Mouse (Mus musculus): Measurements from ENCODE around the gene Col11a2.

Col11a2 gene

GRCm38 (mm10) chr17:34025756-34026151 is 13.5 kb upstream of the Col11a2 start:
- no peak for DNase-seq (ENCODE audit: low read depth in 2 of 2, low spot score in 2 of 2)

DNA sequence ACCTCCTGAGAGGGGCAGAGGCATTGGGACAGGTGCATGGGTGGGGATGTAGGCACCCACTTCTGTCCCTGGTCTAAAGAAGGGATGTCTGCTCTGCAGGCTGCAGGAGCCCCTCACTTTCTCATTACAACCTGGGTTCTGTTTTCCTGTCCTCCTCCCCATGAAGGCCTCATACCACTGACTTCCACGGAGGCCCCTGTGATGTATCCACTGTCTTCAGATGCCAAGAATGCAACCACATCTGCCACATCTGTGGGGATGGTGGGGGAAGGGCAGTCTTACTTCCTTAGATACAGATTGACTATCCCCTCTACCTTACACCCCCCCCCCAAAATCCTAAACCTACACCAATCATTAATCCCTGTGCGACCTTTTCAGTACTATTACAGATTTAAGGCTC is 13.0 kb upstream of the Col11a2 start:
- no peak for DNase-seq (ENCODE audit: low read depth in 2 of 2, low spot score in 2 of 2)

GRCm38 (mm10) chr17:34026917-34027655 is 12.2 kb upstream of the Col11a2 start:
- peak; percentile 61 to 67 for DNase-seq (ENCODE audit: low read depth in 2 of 2, low spot score in 2 of 2)

DNA sequence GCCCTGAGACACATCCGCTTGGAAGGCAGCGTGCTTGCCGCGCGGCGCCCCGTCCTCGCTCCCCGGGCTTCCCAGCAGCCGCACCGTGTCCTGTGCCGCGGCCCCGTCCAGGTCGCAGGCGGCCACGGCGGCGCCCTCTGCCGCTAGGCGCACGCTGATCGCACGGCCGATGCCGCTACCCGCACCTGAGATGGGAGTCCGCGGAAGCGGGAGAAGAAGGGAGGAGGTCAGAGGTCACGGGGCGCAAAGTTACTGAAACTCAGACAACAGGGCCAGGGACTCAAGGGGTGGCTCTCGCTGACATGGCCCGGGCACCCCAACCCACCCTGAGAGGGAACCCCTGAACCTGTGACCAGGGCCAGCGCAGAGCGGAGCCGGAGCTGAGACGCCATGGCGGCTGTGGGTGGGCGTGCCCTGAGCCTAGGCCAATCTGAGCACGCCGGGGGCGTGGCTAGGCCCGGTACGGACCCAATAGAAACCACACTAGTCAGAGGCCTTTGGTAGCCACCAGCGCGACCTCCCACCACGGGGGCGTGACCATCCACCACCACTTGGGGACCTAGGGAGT is 11.5 kb upstream of the Col11a2 start, which contains the start of gene H2-Ke6:
TSS of gene H2-Ke6 (minus strand) at position 405 of the 568 bp plus-strand sequence.
- peak; percentile 74 to 80 for DNase-seq (ENCODE audit: low read depth in 2 of 2, low spot score in 2 of 2)

DNA sequence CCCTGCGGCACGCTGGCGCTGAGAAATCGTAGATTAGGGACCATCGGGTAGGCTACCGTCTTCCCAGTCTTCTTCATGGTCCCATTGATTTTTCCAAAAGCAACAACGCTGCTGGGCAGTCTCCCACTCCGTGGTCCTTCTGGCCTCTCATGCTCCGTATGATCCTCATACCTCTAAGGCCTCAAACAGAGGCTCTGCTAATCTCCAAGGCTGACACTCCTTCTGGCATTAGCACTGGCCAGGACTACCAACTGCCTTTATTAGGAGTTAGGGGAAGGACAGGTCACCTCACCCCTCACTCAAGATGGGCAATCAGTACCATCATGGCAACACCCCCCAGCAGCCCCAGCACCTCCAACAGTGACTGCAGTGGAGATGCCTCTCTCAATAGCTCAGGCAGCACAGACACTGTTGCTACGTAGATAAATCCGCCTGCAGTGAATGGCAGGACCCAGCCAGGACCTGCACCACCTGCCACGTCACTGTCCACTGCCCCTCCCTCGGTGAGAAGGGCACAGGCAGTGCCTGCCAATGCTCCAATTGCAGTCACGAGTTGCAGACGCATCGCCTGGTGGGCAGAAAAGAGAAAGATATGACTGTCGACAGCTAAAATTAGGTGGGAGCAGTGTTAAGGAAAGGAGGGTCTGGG is 10.6 kb upstream of the Col11a2 start:
- no peak for DNase-seq (ENCODE audit: low read depth in 2 of 2, low spot score in 2 of 2)

GRCm38 (mm10) chr17:34029150-34029889 is 9.9 kb upstream of the Col11a2 start:
- no peak for DNase-seq (ENCODE audit: low read depth in 2 of 2, low spot score in 2 of 2)

DNA sequence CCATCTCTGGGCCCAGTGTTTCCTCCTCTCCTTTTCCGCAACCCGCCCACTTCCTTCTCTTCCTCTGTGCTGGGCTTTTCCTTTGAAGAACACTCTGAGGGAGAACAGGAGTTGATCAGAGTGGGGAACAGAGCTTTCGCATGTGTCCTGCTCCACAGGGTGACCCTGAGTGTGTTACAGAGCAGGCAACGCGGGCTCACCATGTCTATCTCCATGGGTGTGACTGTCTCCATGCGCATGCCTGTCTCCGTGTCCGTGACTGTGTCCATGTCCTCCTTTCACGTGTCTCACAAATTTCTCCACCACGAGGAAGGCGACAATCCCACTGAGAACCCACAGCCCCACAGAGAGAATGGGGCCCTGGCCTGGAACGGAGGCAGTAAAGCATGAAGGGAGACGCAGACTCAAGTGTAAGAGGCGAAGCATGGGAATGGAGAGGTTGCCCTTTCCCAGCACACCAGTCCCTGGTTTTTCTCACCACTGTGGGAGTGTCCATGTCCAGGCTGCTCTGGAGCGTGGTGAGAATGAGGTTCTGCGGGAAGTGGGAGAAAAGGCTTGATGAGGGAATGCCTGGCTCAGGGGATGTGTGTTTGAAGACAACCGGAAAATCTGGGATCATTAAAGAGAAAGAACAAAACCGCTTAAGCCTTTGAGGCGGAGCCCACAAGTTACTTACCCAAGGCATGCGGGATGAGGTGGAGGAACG is 9.2 kb upstream of the Col11a2 start:
- DNase-seq (ENCODE audit: low read depth in 2 of 2, low spot score in 2 of 2): no peak

- DNase-seq (ENCODE audit: low read depth in 2 of 2, low spot score in 2 of 2): no peak
Measured at GRCm38 (mm10) chr17:34030861-34031326, 8.3 kb upstream of the Col11a2 start.

- peak; percentile 99 for DNase-seq (ENCODE audit: low read depth in 2 of 2, low spot score in 2 of 2)
Measured at GRCm38 (mm10) chr17:34031465-34032173, 7.6 kb upstream of the Col11a2 start, which contains the start of the genes Slc39a7 and Rxrb. Slc39a7 (minus strand) TSS chr17:34031682. Rxrb (plus strand) TSS chr17:34031812.

GRCm38 (mm10) chr17:34032174-34032632 is 7.0 kb upstream of the Col11a2 start:
- peak; percentile 48 to 51 for DNase-seq (ENCODE audit: low read depth in 2 of 2, low spot score in 2 of 2)

GRCm38 (mm10) chr17:34032806-34033205 is 6.4 kb upstream of the Col11a2 start:
- DNase-seq (ENCODE audit: low read depth in 2 of 2, low spot score in 2 of 2): no peak

- DNase-seq (ENCODE audit: low read depth in 2 of 2, low spot score in 2 of 2): no peak
Measured at GRCm38 (mm10) chr17:34033441-34033840, 5.8 kb upstream of the Col11a2 start.

GRCm38 (mm10) chr17:34034064-34034463 is 5.2 kb upstream of the Col11a2 start:
- DNase-seq (ENCODE audit: low read depth in 2 of 2, low spot score in 2 of 2): peak; percentile 76 to 83

- DNase-seq (ENCODE audit: low read depth in 2 of 2, low spot score in 2 of 2): no peak
Measured at GRCm38 (mm10) chr17:34035517-34035916, 3.7 kb upstream of the Col11a2 start.

- DNase-seq (ENCODE audit: low read depth in 2 of 2, low spot score in 2 of 2): no peak
Measured at GRCm38 (mm10) chr17:34036647-34037046, 2.6 kb upstream of the Col11a2 start.

DNA sequence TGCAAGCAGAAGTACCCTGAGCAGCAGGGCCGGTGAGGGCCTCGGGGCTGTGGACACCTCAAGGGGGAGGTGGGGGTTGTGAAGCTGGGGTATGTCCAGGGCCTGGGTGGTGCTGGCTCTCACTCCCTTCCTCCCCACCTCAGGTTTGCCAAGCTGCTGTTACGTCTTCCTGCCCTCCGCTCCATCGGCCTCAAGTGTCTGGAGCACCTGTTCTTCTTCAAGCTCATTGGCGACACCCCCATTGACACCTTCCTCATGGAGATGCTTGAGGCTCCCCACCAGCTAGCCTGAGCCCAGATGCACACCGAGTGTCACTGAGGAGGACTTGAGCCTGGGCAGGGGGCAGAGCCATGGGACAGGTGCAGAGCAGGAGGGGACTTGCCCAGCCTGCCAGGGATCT is 2.0 kb upstream of the Col11a2 start:
- DNase-seq (ENCODE audit: low read depth in 2 of 2, low spot score in 2 of 2): no peak

GRCm38 (mm10) chr17:34038440-34038839 is 797 bp upstream of the Col11a2 start:
- no peak for DNase-seq (ENCODE audit: low read depth in 2 of 2, low spot score in 2 of 2)

- DNase-seq (ENCODE audit: low read depth in 2 of 2, low spot score in 2 of 2): no peak
Measured at GRCm38 (mm10) chr17:34039562-34040450, 569 bp downstream of the Col11a2 start.

DNA sequence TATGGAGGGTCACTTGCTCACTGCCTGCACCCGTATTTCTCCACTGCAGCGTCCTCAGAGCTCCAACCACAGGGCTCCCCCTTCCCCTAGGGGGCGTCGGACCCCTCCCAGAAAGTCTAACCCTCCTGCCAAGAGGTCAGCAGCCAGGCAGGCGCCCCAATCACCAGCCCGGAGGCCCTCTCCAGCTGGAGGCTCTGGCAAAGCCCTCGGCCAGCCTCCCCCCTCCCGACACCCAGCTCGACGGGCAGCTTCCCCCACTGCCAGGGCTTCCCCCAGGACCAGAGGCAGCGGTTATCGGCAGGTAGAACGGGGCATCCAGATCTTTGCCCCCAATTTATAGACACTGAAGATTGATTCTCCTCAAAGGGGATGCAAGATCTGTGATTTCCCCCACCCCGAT is 6.7 kb downstream of the Col11a2 start:
- no peak for DNase-seq (ENCODE audit: low read depth in 2 of 2, low spot score in 2 of 2)

Data from CD8-positive naive resting alpha-beta T cell, adult 2 months (primary cell).